Mouse (Mus musculus) embryo, embryonic 11 days (tissue): ENCODE measurements around the gene Gm9736.
"Not testable (repeated sequence)": the region's sequence is repeated elsewhere in the genome, so short reads cannot be mapped to it uniquely, and the experiment has no call there.

Source experiments
- DNase-seq: peaks from one replicate; pipeline ENCODE4 v3.0.0-alpha.2; 2015

The Gm9736 gene

GRCm38 (mm10) chr10:77751254-77751653 lies at the start of gene Gm9736:
TSS of gene Gm9736 (minus strand) at chr10:77751354.
- DNase-seq: not testable (repeated sequence)

GRCm38 (mm10) chr10:77798921-77799508 lies 47.9 kb upstream of the Gm9736 start, which contains the start of gene Gm19668:
TSS of gene Gm19668 (minus strand) at chr10:77799133.
- DNase-seq: no peak

GRCm38 (mm10) chr10:77798164-77798920 lies 47.2 kb upstream of the Gm9736 start:
- not testable (repeated sequence) for DNase-seq

GRCm38 (mm10) chr10:77797677-77798076 lies 46.5 kb upstream of the Gm9736 start:
- DNase-seq: no peak

- DNase-seq: no peak
Measured at GRCm38 (mm10) chr10:77794976-77795375, 43.8 kb upstream of the Gm9736 start, which contains the start of gene Gm9639. TSS of gene Gm9639 (minus strand) at chr10:77795076.

- DNase-seq: no peak
Measured at GRCm38 (mm10) chr10:77788621-77789020, 37.5 kb upstream of the Gm9736 start.

- not testable (repeated sequence) for DNase-seq
Measured at GRCm38 (mm10) chr10:77787876-77788275, 36.7 kb upstream of the Gm9736 start, which contains the start of gene Gm7137. TSS of gene Gm7137 (minus strand) at chr10:77788200.

GRCm38 (mm10) chr10:77783396-77783795 lies 32.2 kb upstream of the Gm9736 start:
- not testable (repeated sequence) for DNase-seq

- not testable (repeated sequence) for DNase-seq
Measured at GRCm38 (mm10) chr10:77782442-77782841, 31.3 kb upstream of the Gm9736 start, which contains the start of gene Gm3250. TSS of gene Gm3250 (minus strand) at chr10:77782542.

GRCm38 (mm10) chr10:77776844-77777243 lies 25.7 kb upstream of the Gm9736 start, which contains the start of gene Gm7138:
TSS of gene Gm7138 (minus strand) at chr10:77776944.
- DNase-seq: not testable (repeated sequence)

- DNase-seq: not testable (repeated sequence)
Measured at GRCm38 (mm10) chr10:77772142-77772541, 21.0 kb upstream of the Gm9736 start.

- not testable (repeated sequence) for DNase-seq
Measured at GRCm38 (mm10) chr10:77771225-77771624, 20.1 kb upstream of the Gm9736 start, which contains the start of gene Gm3238. TSS of gene Gm3238 (minus strand) at chr10:77771325.

GRCm38 (mm10) chr10:77769727-77770126 lies 18.6 kb upstream of the Gm9736 start:
- DNase-seq: no peak

GRCm38 (mm10) chr10:77759582-77759981 lies 8.4 kb upstream of the Gm9736 start, which contains the start of gene Gm3233:
TSS of gene Gm3233 (minus strand) at chr10:77759682.
- not testable (repeated sequence) for DNase-seq

GRCm38 (mm10) chr10:77753448-77753847 lies 2.3 kb upstream of the Gm9736 start:
- no peak for DNase-seq

- not testable (repeated sequence) for DNase-seq
Measured at GRCm38 (mm10) chr10:77752312-77752711, 1.2 kb upstream of the Gm9736 start.

- not testable (repeated sequence) for DNase-seq
Measured at GRCm38 (mm10) chr10:77750686-77751085, 468 bp downstream of the Gm9736 start.

GRCm38 (mm10) chr10:77741924-77742688 lies 9.0 kb downstream of the Gm9736 start, which contains the start of gene Gm18596:
TSS of gene Gm18596 (minus strand) at chr10:77742638.
- not testable (repeated sequence) for DNase-seq

- no peak for DNase-seq
Measured at GRCm38 (mm10) chr10:77738929-77739328, 12.2 kb downstream of the Gm9736 start.

GRCm38 (mm10) chr10:77735928-77736327 lies 15.2 kb downstream of the Gm9736 start:
- no peak for DNase-seq

- peak; percentile 22 for DNase-seq
Measured at GRCm38 (mm10) chr10:77729241-77729640, 21.9 kb downstream of the Gm9736 start.

- no peak for DNase-seq
Measured at GRCm38 (mm10) chr10:77728280-77728679, 22.9 kb downstream of the Gm9736 start.

GRCm38 (mm10) chr10:77726186-77726585 lies 25.0 kb downstream of the Gm9736 start, which contains the start of gene Gm10100:
TSS of gene Gm10100 (plus strand) at chr10:77726486.
- DNase-seq: no peak
